Mouse (Mus musculus): ENCODE data around the gene Tubb4a.
"Not testable (repeated sequence)": the region's sequence is repeated elsewhere in the genome, so short reads cannot be mapped to it uniquely, and the experiment has no call there.

The Tubb4a gene

DNA sequence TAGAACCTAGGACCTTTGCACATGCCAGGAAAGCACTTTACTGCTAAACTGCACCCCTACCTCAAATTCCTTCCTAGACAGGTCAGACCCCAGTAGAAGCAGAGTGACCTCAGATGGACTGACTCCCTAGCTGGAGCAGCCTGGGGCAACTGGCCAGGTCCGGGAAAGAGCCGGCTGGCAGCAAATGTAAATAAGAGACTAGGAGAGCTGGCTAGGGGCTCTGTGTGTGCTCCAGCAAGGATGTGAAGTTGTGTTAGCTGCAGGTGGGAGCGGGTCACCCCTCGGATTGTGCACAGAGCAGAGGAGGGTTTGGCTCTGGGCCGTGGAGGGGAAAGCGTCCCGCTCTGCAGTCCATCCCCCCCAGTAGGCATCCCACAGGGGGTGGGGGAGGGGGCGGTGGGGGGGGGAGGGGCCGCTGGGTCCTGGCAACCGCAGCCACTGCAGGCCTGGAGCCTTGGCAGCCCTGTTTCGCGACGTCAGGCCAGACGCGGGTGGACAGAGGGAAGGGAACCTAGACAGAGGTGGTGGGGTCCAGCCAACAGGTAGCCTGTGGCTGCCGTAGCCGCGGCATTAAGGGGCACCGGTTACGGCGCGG lies 28.6 kb downstream of the Tubb4a start, which contains the start of gene Crb3:
Gene Crb3, plus strand, starts transcription at position 215 of the 595 bp plus-strand sequence.
- DNase-seq (ENCODE audit: low spot score in 2 of 2) = no peak

DNA sequence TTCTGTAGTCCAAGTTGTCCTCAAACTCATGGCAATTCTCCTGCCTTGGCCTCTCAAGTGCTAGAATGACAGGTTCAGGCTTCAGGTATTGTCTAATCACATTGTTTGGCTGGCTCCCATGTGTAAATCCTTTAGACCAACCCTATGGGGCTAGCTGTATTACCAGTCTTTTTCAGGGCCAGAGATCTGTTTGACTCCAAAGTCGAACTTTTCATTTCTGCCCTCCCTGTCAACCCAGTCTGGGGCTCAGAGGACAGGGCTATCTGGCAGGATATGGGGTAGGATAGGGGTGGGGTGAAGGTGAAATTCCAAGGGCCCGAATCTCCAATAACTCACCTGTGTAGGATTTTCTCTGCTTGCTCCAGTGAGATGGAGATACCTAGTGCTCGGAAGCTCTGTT lies 31.3 kb downstream of the Tubb4a start:
- DNase-seq (ENCODE audit: low spot score in 2 of 2) = no peak

DNA sequence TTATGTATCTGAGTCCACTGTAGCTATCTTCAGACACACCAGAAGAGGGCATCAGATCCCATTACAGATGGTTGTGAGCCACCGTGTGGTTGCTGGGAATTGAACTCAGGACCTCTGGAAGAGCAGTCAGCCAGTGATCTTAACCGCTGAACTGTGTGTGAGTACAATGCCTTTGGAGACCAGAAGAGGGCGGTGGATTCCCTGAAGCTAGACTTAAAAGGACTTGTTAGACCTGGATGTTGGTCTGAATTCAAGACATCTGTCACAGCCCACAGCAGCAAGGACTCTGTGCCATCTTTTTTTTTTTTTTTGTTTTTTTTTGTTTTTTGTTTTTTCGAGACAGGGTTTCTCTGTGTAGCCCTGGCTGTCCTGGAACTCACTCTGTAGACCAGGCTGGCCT lies 35.9 kb downstream of the Tubb4a start:
- DNase-seq (ENCODE audit: low spot score in 2 of 2) = not testable (repeated sequence)

DNA sequence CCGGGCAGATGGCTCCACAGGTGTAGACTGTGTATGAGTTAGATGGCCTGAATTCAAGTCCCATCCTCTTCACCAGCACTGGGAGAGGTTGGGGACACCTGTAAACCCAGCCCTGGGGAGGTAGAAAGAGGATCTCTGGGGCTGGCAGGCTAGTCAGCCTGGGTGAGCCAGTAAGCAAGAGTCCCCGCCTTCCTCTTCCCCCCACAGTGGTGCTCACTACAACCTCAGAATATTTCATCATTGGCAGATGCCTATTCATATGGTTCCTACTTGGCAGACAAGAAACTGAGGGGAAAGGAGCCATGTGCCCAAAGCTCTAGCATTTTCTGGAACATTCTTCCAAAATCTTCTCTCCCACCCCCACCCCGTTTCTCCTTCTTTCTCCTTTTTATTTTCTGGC lies 38.8 kb downstream of the Tubb4a start:
- no peak for DNase-seq (ENCODE audit: low spot score in 2 of 2)

DNA sequence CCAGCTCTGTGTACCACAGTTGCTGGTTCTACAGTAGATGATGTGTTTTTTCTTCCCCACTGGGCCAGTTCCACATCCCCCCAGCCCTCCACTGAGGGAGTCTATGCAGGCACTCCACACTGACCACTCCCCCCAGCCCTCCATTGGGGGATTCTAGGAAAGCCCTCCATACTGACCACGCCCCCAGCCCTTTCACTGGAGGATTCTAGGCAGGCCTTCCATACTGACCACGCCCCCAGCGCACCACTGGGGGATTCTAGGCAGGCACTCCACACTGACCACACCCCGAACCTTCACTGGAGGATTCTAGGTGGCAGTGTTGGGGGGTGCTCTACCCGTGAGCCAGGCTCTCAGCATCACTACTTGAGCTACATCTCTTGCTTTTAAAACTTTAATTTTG lies 40.2 kb downstream of the Tubb4a start:
- no peak for DNase-seq (ENCODE audit: low spot score in 2 of 2)

DNA sequence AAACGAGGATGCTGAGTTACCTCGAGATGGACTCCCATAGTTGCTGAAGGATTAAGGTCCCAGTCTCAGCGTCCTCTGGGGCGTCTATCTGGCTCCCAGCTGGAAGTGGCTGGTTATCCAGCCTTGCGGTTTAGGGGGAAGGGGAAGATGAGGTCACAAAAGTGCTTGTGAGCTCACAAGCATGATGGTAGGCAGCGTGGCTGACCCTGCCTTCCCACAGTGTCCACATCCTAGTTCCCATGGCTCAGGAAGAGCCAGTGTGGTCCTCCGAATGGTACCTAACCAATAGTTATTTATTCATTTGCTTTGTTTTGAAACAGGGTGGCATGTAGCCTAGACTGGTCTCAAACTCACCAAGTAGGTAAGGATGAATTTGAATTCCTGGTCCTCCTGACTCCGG lies 46.0 kb downstream of the Tubb4a start, which contains the start of gene Slc25a41:
Gene Slc25a41, minus strand, starts transcription at position 101 of the 400 bp plus-strand sequence.
- no peak for DNase-seq (ENCODE audit: low spot score in 2 of 2)

DNA sequence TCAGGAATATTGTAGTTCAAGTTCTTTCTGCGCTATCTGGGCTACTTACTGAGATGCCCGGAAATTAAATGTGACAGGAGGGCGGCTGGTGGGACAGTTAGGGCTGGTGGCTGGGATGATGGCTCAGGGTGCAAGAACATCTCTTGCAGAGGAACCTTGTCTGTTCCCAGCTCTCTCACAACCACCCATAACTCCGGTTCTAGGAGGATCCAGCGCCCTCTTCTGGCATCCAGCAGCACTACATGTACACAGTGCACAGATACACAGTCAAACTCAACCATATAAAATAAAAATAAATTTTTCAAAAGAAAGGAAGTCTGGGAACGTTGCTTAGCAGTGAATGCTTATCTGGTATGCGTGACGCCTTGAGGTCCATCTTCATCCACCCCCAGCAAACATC lies 48.6 kb downstream of the Tubb4a start:
- no peak for DNase-seq (ENCODE audit: low spot score in 2 of 2)

DNA sequence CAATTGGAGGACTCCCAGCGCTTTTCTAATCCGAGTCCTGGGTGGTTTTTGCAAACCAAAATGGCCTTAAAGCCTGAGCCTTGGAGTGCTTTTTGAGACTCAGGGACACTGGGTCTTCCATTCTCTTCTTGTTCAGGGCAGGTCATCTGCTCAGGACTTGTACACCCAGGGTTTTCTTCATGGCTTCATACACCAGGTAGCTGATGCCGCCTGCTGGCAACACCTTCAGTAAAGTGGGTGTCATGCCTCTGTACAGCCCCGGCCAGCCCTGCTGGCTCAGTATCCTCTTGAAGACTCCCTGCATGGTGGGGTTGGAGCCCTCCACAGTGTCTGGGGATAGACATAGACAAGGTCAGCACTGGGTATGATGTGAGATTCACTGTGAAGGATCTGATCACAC lies 54.7 kb downstream of the Tubb4a start:
- DNase-seq (ENCODE audit: low spot score in 2 of 2) = no peak

DNA sequence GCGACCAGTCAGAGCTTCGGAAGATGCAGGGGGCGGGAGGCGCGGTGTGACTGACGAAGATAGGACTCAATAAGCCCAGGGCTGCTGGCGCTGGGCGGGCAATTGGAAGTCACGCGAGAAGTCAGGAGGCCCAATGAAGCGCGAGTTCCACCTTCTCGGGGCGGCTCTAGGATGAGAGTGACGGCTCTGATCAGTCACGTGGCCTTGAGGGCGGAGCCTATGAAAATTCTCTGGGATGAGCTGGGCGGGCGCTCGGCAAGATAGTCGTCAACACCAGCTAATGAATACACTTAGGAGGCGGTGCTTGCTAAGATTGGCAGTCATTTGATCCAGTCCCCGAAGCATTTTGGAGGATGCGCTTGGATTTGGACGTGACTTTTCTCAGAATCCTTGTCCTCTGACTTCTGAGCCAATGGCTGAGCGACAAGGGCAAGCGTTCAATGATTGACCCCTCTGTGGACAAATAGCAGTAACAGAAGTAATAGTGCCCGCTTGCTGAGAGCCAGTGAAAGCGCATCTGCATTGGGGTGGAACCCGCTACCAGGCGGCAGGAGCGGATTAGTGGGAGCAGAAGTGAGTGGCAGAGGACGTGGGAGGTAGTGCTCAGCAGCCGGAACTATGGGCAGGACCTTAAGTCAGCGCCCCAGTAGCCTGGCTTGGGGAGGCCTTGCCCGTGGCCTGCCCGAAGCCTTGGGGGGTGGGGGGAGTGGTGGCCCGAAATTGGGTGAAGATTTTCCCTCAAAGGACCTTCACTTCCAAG lies 55.7 kb downstream of the Tubb4a start:
- DNase-seq (ENCODE audit: low spot score in 2 of 2) = peak; percentile 98 to 99

DNA sequence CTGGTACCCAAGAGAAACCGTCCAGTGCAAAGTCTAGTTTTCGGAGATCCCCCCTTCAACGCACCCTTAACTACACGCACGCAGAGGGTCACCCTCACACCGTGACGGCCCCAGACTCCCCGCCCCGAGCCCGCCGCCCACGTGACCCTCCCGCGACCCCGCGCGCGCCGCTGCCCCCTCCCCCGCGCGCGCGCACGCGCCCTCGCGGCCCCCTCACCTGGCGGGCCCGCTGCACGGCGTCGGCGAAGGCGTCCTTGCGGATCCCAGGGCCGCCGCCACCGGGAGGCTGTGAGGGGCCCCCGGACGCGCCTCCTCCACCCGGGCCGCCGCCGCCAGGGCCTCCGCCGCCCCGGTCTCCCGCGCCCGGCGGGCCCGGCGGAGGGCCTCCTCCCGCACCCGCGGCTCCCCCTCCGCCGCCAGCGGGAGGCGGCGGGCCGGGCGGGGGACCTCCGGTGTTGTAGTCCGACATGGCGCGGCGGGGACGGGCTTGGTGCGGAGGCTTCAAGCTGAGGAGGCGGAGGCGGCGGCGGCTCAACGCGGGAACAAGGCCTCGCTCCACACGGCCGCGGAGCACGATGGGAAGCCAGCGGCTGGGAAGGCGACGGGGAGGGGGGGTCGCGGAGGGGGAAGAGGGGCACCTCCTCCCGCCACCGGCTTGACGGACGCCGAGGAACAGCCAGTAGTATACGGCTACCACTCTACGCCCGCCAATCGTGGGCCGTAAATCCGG lies 56.5 kb downstream of the Tubb4a start, which contains the start of gene Khsrp:
Gene Khsrp, minus strand, starts transcription at position 592 of the 730 bp plus-strand sequence.
- DNase-seq (ENCODE audit: low spot score in 2 of 2) = no peak

Data from frontal cortex, postnatal 25 days (tissue).